Mouse (Mus musculus) forebrain, embryonic 10.5 days (tissue): ENCODE results near the gene Naa40. TPM values are rescaled to one million over a fixed set of nuclear protein-coding genes. Genes with fewer than 3 reads are reported as not detected.

Experiments
- DNase-seq: peaks from one replicate; pipeline ENCODE4 v3.0.0-alpha.2; 2017; ENCODE audit warnings: low spot score; ENCODE audit errors: extremely low spot score
- H3K27ac ChIP-seq: fragments of 300-500 bp; sonication (generic); 2 replicates; pipeline ENCODE4 v1.5.1; 2016; ENCODE audit warnings: mild to moderate bottlenecking
- H3K27me3 ChIP-seq: fragments of 300-500 bp; sonication (generic); 2 replicates; pipeline ENCODE4 v1.6.1; 2016; ENCODE audit warnings: mild to moderate bottlenecking; ENCODE audit not compliant: poor library complexity, severe bottlenecking
- H3K36me3 ChIP-seq: fragments of 300-500 bp; sonication (generic); replicated peaks from 2 replicates; pipeline ENCODE4 v1.6.1; 2016; ENCODE audit warnings: mild to moderate bottlenecking, moderate library complexity
- H3K4me1 ChIP-seq: fragments of 300-500 bp; sonication (generic); 2 replicates; pipeline ENCODE4 v1.6.1; 2016
- H3K4me3 ChIP-seq: fragments of 300-500 bp; sonication (generic); 2 replicates; pipeline ENCODE4 v1.5.1; 2016; ENCODE audit warnings: mild to moderate bottlenecking, moderate library complexity
- H3K9me3 ChIP-seq: fragments of 300-500 bp; sonication (generic); 2 replicates; pipeline ENCODE4 v1.6.1; 2016; ENCODE audit warnings: mild to moderate bottlenecking, moderate library complexity
- WGBS: fragments of 180-500 bp; shearing (Covaris S2); methylation state at CpG from one replicate; pipeline ENCODE4 v1.1.7; 2016; 5-methylcytosine and 5-hydroxymethylcytosine counted together
- polyA plus RNA-seq: library from polyadenylated mRNA; unstranded; fragments of >200 nt; fragmentation: Nextera tagmentation; extraction: Ambion mirVana; gene quantifications from 2 replicates; pipeline ENCODE4 v1.2.1, GENCODE M21; 2016

Naa40 gene
- polyA plus RNA-seq, 1 experiment from 2014 or later = 106 TPM

GRCm38 (mm10) chr19:7200427-7200826, 40.6 kb downstream of the Naa40 start:
- peaks cover 78% of the 10 kb centered on the region for H3K36me3 ChIP-seq
- no peak overlapping the region for H3K4me3 ChIP-seq
- H3K9me3 ChIP-seq = no peaks in the 10 kb centered on the region
- 77% methylated on average over 1 of the region's 1 CpGs for WGBS
- DNase-seq = no peak
- peaks cover 48% of the 10 kb centered on the region for H3K4me1 ChIP-seq
- H3K27me3 ChIP-seq = no peaks in the 10 kb centered on the region; the same call in 1 of the 2 replicates
- H3K27ac ChIP-seq = no peak overlapping the region

- Histone ChIP-seq H3K4me1 (peaks cover 40% of the 10 kb centered on the region), H3K36me3 (peaks cover 73% of the 10 kb centered on the region), H3K27me3 (peaks cover 5% of the 10 kb centered on the region), H3K27ac (no peak overlapping the region), H3K9me3 (no peaks in the 10 kb centered on the region), H3K4me3 (no peak overlapping the region)
- WGBS = 97% methylated on average over 13 of the region's 13 CpGs
- DNase-seq = no peak
These were observed 41.9 kb downstream of the Naa40 start for GRCm38 (mm10) chr19:7199089-7199488.

- Histone ChIP-seq H3K27ac (peak overlapping the region; percentile 36; the same call in 1 of the 2 replicates), H3K9me3 (no peaks in the 10 kb centered on the region), H3K4me3 (0 out of 2 replicates have a peak overlapping the region, but pooled peaks have one; percentile 13), H3K27me3 (peaks cover 5% of the 10 kb centered on the region), H3K4me1 (peaks cover 46% of the 10 kb centered on the region), H3K36me3 (peaks cover 56% of the 10 kb centered on the region)
- WGBS = 82% methylated on average over 9 of the region's 9 CpGs
- no peak for DNase-seq
These were observed 43.5 kb downstream of the Naa40 start for GRCm38 (mm10) chr19:7197445-7197844.

- WGBS = 15% methylated on average over 17 of the region's 17 CpGs
These were observed 44.2 kb downstream of the Naa40 start for GRCm38 (mm10) chr19:7196741-7197270.

GRCm38 (mm10) chr19:7195900-7196728, 44.9 kb downstream of the Naa40 start:
- Histone ChIP-seq H3K27ac (peak overlapping the region; percentile 16; the same call in 1 of the 2 replicates), H3K36me3 (peaks cover 45% of the 10 kb centered on the region), H3K4me1 (peaks cover 59% of the 10 kb centered on the region), H3K27me3 (peaks cover 16% of the 10 kb centered on the region), H3K9me3 (no peaks in the 10 kb centered on the region), H3K4me3 (peak overlapping the region; percentile 13; the same call in 1 of the 2 replicates)
- 19% methylated on average over 33 of the region's 33 CpGs for WGBS
- DNase-seq = peak; percentile 75

More at GRCm38 (mm10) chr19:7196741-7197270, 44.2 kb downstream of the Naa40 start:
- H3K4me3 ChIP-seq = peak overlapping the region; percentile 13
- H3K9me3 ChIP-seq = no peaks in the 10 kb centered on the region
- DNase-seq = peak; percentile 67
- peaks cover 9% of the 10 kb centered on the region for H3K27me3 ChIP-seq
- H3K4me1 ChIP-seq = peaks cover 52% of the 10 kb centered on the region
- peaks cover 51% of the 10 kb centered on the region for H3K36me3 ChIP-seq
- H3K27ac ChIP-seq = peak overlapping the region; percentile 36; the same call in 1 of the 2 replicates

GRCm38 (mm10) chr19:7192561-7192967, 48.4 kb downstream of the Naa40 start:
- peak overlapping the region; percentile 9; the same call in 1 of the 2 replicates for H3K27ac ChIP-seq
- H3K36me3 ChIP-seq = peaks cover 9% of the 10 kb centered on the region
- H3K9me3 ChIP-seq = no peaks in the 10 kb centered on the region
- WGBS = 55% methylated on average over 2 of the region's 2 CpGs
- H3K27me3 ChIP-seq = peaks cover 42% of the 10 kb centered on the region
- no peak for DNase-seq
- peaks cover 76% of the 10 kb centered on the region for H3K4me1 ChIP-seq
- no peak overlapping the region for H3K4me3 ChIP-seq

GRCm38 (mm10) chr19:7191639-7192038, 49.3 kb downstream of the Naa40 start:
- Histone ChIP-seq H3K4me1 (peaks cover 75% of the 10 kb centered on the region), H3K27me3 (peaks cover 51% of the 10 kb centered on the region), H3K4me3 (no peak overlapping the region), H3K36me3 (no peaks in the 10 kb centered on the region), H3K27ac (peak overlapping the region; percentile 51), H3K9me3 (no peaks in the 10 kb centered on the region)
- 51% methylated on average over 6 of the region's 6 CpGs for WGBS
- no peak for DNase-seq

GRCm38 (mm10) chr19:7190986-7191385, 50.0 kb downstream of the Naa40 start:
- Histone ChIP-seq H3K9me3 (no peaks in the 10 kb centered on the region), H3K27me3 (peaks cover 58% of the 10 kb centered on the region), H3K4me1 (peaks cover 75% of the 10 kb centered on the region)

GRCm38 (mm10) chr19:7189026-7189425, 52.0 kb downstream of the Naa40 start:
- H3K27me3 ChIP-seq = peaks cover 72% of the 10 kb centered on the region
- H3K36me3 ChIP-seq = no peaks in the 10 kb centered on the region
- H3K9me3 ChIP-seq = no peaks in the 10 kb centered on the region
- H3K27ac ChIP-seq = peak overlapping the region; percentile 59
- H3K4me1 ChIP-seq = peaks cover 80% of the 10 kb centered on the region
- DNase-seq = no peak
- H3K4me3 ChIP-seq = no peak overlapping the region
- WGBS = 82% methylated on average over 4 of the region's 4 CpGs

More at GRCm38 (mm10) chr19:7190986-7191385, 50.0 kb downstream of the Naa40 start:
- Histone ChIP-seq H3K27ac (no peak overlapping the region), H3K4me3 (no peak overlapping the region), H3K36me3 (no peaks in the 10 kb centered on the region)
- 73% methylated on average over 5 of the region's 5 CpGs for WGBS
- DNase-seq = no peak

- H3K4me3 ChIP-seq = no peak overlapping the region
- peak overlapping the region; percentile 37; the same call in 1 of the 2 replicates for H3K27ac ChIP-seq
- no peaks in the 10 kb centered on the region for H3K36me3 ChIP-seq
- H3K9me3 ChIP-seq = no peaks in the 10 kb centered on the region
- peaks cover 87% of the 10 kb centered on the region for H3K4me1 ChIP-seq
- peaks cover 90% of the 10 kb centered on the region for H3K27me3 ChIP-seq
- no peak for DNase-seq
- 63% methylated on average over 5 of the region's 5 CpGs for WGBS
These were observed 53.8 kb downstream of the Naa40 start for GRCm38 (mm10) chr19:7187157-7187556.

- Histone ChIP-seq H3K4me1 (peaks cover 87% of the 10 kb centered on the region), H3K4me3 (peak overlapping the region; percentile 33), H3K36me3 (no peaks in the 10 kb centered on the region), H3K27me3 (peaks cover 90% of the 10 kb centered on the region), H3K9me3 (no peaks in the 10 kb centered on the region), H3K27ac (peak overlapping the region; percentile 76)
- DNase-seq = no peak
- WGBS = 4% methylated on average over 18 of the region's 18 CpGs
These were observed 55.2 kb downstream of the Naa40 start for GRCm38 (mm10) chr19:7185715-7186291.

- Histone ChIP-seq H3K36me3 (no peaks in the 10 kb centered on the region), H3K4me3 (peak overlapping the region; percentile 33; the same call in 1 of the 2 replicates), H3K27me3 (peaks cover 93% of the 10 kb centered on the region), H3K27ac (peak overlapping the region; percentile 76), H3K4me1 (peaks cover 93% of the 10 kb centered on the region), H3K9me3 (no peaks in the 10 kb centered on the region)
- no peak for DNase-seq
- 38% methylated on average over 4 of the region's 4 CpGs for WGBS
These were observed 55.9 kb downstream of the Naa40 start for GRCm38 (mm10) chr19:7185059-7185458.
